Mouse (Mus musculus): ENCODE measurements around the gene Mpi. TPM values are rescaled to one million over a fixed set of nuclear protein-coding genes. Genes with fewer than 3 reads are reported as not detected.

Gene Mpi
- total and polyA plus RNA-seq, 3 experiments: 28.2 to 37.3 (median 28.6) TPM

DNA sequence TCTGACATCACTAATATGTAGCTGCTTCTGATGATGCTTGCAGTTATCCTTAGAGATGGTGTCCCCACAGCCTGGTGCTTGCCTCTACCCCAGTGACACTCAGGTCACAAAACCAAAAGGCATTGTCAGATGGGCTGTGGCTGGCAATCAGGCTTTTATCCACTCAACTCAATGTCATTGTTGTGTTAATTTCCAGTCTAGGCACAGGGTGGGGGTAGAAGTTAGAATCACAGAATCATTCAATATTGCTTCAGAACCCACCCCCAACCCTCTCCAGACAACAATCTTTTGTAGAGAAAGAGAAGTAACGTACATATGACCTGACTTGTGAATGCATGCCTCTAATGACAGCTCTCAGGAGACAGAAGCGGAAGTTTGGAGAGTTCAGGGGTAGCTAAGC lies 42.0 kb downstream of the Mpi start:
- dilution Hi-C loops (cut with MboI; ENCODE audit: extremely low pct_ligation_motif_present, extremely low pct_unique_long_range_greater_than_20kb, low sequenced_read_pairs): no loop called here
- H3K9me3 ChIP-seq (replicated peaks; ENCODE audit: low read length): no peaks in the 10 kb centered on the region

DNA sequence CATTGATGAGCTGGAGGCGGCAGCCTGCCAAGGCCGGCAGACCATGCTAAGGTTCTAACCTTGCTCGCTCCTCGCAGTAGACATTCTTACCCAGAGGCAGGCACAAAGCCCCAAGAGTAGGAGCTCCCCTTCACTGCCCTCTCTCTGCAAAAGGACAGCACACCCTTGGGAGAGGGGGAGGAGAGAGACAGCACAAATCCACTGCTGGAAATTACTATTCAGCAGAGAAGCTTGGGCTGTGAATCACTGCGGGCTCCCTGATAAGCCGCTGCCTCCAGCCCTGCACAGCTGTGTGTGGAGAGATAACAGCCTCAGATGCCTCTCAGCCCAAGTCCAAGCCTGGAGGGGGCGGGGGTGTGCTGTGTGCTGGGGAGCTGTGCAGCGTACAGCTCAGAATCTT lies 46.9 kb downstream of the Mpi start:
- dilution Hi-C loops (cut with MboI; ENCODE audit: extremely low pct_ligation_motif_present, extremely low pct_unique_long_range_greater_than_20kb, low sequenced_read_pairs) (no loop called here), in situ Hi-C loops (cut with MboI; ENCODE audit: low pct_ligation_motif_present, low pct_unique_long_range_greater_than_20kb, low sequenced_read_pairs) (loop anchor here (10.0 kb wide), 1 partner anchor 61 kb away; the partner anchor contains the start of gene Ppcdc)
- H3K36me3 ChIP-seq (replicated peaks in 1 of 2; ENCODE audit: control insufficient read depth in 1 of 2, insufficient read depth in 1 of 2, low read length in 1 of 2): peaks cover 0 to 12% of the 10 kb centered on the region in 2 experiments
- no peak overlapping the region for H3K4me2 ChIP-seq (ENCODE audit: insufficient read depth, low read depth, poor library complexity, severe bottlenecking)
- H3K9ac ChIP-seq (ENCODE audit: insufficient read depth, low read depth): no peak overlapping the region
- no peaks in the 10 kb centered on the region for H3K79me2 ChIP-seq (replicated peaks; ENCODE audit: control insufficient read depth, extremely low read depth, insufficient read depth, poor library complexity, severe bottlenecking)
- H3K4me3 ChIP-seq (replicated peaks in 1 of 3; ENCODE audit: low read depth in 2 of 3, low read length in 2 of 3, poor library complexity in 1 of 3): no peak overlapping the region
- no peak overlapping the region for H3K27ac ChIP-seq (ENCODE audit: insufficient read depth, low read depth)
- no peaks in the 10 kb centered on the region for H3K27me3 ChIP-seq (replicated peaks)
- peaks cover 0 to 3% of the 10 kb centered on the region in 2 experiments; a peak in 1 of 4 replicates for H3K4me1 ChIP-seq (ENCODE audit: control insufficient read depth in 1 of 2, insufficient read depth in 2 of 2)
- no peak for TF ChIP-seq MAFK (IDR thresholded peaks at IDR 0.05; ENCODE audit: insufficient replicate concordance, low read length)
- peaks cover 4% of the 10 kb centered on the region for H3K9me3 ChIP-seq (replicated peaks; ENCODE audit: low read length)
- DNase-seq (ENCODE audit: extremely low read depth): no peak

More for the DNA sequence above, 42.0 kb downstream of the Mpi start:
- in situ Hi-C loops (cut with MboI; ENCODE audit: low pct_ligation_motif_present, low pct_unique_long_range_greater_than_20kb, low sequenced_read_pairs): no loop called here
- no peak for DNase-seq (ENCODE audit: extremely low read depth)
- Histone ChIP-seq H3K4me2 (ENCODE audit: insufficient read depth, low read depth, poor library complexity, severe bottlenecking) (no peak overlapping the region), H3K27ac (ENCODE audit: insufficient read depth, low read depth) (no peak overlapping the region), H3K4me1 (ENCODE audit: control insufficient read depth in 1 of 2, insufficient read depth in 2 of 2) (no peaks in the 10 kb centered on the region), H3K79me2 (replicated peaks; ENCODE audit: control insufficient read depth, extremely low read depth, insufficient read depth, poor library complexity, severe bottlenecking) (no peaks in the 10 kb centered on the region), H3K9ac (ENCODE audit: insufficient read depth, low read depth) (no peak overlapping the region), H3K27me3 (replicated peaks) (no peaks in the 10 kb centered on the region), H3K4me3 (replicated peaks in 1 of 3; ENCODE audit: low read depth in 2 of 3, low read length in 2 of 3, poor library complexity in 1 of 3) (no peak overlapping the region), H3K36me3 (replicated peaks in 1 of 2; ENCODE audit: control insufficient read depth in 1 of 2, insufficient read depth in 1 of 2, low read length in 1 of 2) (peaks cover 0 to 5% of the 10 kb centered on the region in 2 experiments)
- no peak for TF ChIP-seq ETS1 (conservative IDR thresholded peaks at IDR 0.05; ENCODE audit: low read depth, low read length)
- no peak for TF ChIP-seq MAX (IDR thresholded peaks at IDR 0.05; ENCODE audit: low read length)
- no peak for TF ChIP-seq MXI1 (IDR thresholded peaks at IDR 0.05; ENCODE audit: low read depth, low read length)
- TF ChIP-seq CTCF (conservative IDR thresholded peaks at IDR 0.05 in 1 of 2, IDR thresholded peaks at IDR 0.05 in 1 of 2; ENCODE audit: low read depth in 2 of 2, low read length in 2 of 2): no peak
- no peak for TF ChIP-seq POLR2AphosphoS2 (IDR thresholded peaks at IDR 0.05; ENCODE audit: low read depth, low read length)
- TF ChIP-seq ZKSCAN1 (IDR thresholded peaks at IDR 0.05; ENCODE audit: borderline replicate concordance, low read depth, low read length): no peak
- no peak for TF ChIP-seq RCOR1 (conservative IDR thresholded peaks at IDR 0.05; ENCODE audit: low read depth, low read length)
- no peak for TF ChIP-seq NELFE (IDR thresholded peaks at IDR 0.05; ENCODE audit: low read depth, low read length)
- no peak for TF ChIP-seq MYC (IDR thresholded peaks at IDR 0.05; ENCODE audit: low read depth, low read length)
- TF ChIP-seq EP300 (IDR thresholded peaks at IDR 0.05; ENCODE audit: low read length): no peak
- TF ChIP-seq CHD2 (IDR thresholded peaks at IDR 0.05; ENCODE audit: low read length): no peak
- no peak for TF ChIP-seq IRF4 (IDR thresholded peaks at IDR 0.05; ENCODE audit: low read depth, low read length)
- TF ChIP-seq USF2 (conservative IDR thresholded peaks at IDR 0.05; ENCODE audit: low read depth, low read length): no peak

DNA sequence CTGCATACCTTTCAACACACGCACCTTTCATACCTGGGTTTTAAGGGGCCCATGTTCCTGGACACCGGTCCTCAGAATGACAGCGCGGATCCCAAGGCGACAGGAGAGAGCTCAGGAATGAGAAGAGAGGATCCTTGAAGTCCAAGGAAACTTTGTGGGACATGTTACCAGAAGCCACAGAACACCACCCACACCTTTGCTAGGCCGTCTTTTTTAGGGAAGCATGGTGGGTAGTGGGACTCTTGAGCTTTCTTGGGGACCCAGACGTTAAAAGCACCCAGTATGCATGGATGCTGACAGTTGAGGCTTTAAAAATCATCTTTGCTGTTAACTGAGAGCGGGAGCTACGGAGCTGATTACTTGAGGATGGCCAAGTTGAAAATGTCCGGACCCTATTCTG lies 47.7 kb downstream of the Mpi start:
- H3K27ac ChIP-seq (ENCODE audit: insufficient read depth, low read depth): no peak overlapping the region
- no peak overlapping the region for H3K9ac ChIP-seq (ENCODE audit: insufficient read depth, low read depth)
- dilution Hi-C loops (cut with MboI; ENCODE audit: extremely low pct_ligation_motif_present, extremely low pct_unique_long_range_greater_than_20kb, low sequenced_read_pairs): no loop called here
- H3K9me3 ChIP-seq (replicated peaks; ENCODE audit: low read length): peaks cover 4% of the 10 kb centered on the region
- DNase-seq (ENCODE audit: extremely low read depth): no peak
- H3K79me2 ChIP-seq (replicated peaks; ENCODE audit: control insufficient read depth, extremely low read depth, insufficient read depth, poor library complexity, severe bottlenecking): no peaks in the 10 kb centered on the region
- peaks cover 0 to 9% of the 10 kb centered on the region in 2 experiments for H3K36me3 ChIP-seq (replicated peaks in 1 of 2; ENCODE audit: control insufficient read depth in 1 of 2, insufficient read depth in 1 of 2, low read length in 1 of 2)
- in situ Hi-C loops (cut with MboI; ENCODE audit: low pct_ligation_motif_present, low pct_unique_long_range_greater_than_20kb, low sequenced_read_pairs): loop anchor here (10.0 kb wide), 1 partner anchor 60 kb away; the partner anchor contains the start of gene Ppcdc
- H3K4me3 ChIP-seq (replicated peaks in 1 of 3; ENCODE audit: low read depth in 2 of 3, low read length in 2 of 3, poor library complexity in 1 of 3): no peak overlapping the region
- no peak overlapping the region for H3K4me2 ChIP-seq (ENCODE audit: insufficient read depth, low read depth, poor library complexity, severe bottlenecking)
- peaks cover 0 to 3% of the 10 kb centered on the region in 2 experiments; a peak in 1 of 4 replicates for H3K4me1 ChIP-seq (ENCODE audit: control insufficient read depth in 1 of 2, insufficient read depth in 2 of 2)
- no peaks in the 10 kb centered on the region for H3K27me3 ChIP-seq (replicated peaks)
- TF ChIP-seq UBTF (IDR thresholded peaks at IDR 0.05; ENCODE audit: low read depth, low read length): no peak
- TF ChIP-seq CHD1 (IDR thresholded peaks at IDR 0.05; ENCODE audit: low read depth, low read length): no peak
- TF ChIP-seq EP300 (IDR thresholded peaks at IDR 0.05; ENCODE audit: low read length): no peak
- TF ChIP-seq ETS1 (conservative IDR thresholded peaks at IDR 0.05; ENCODE audit: low read depth, low read length): no peak
- TF ChIP-seq SMC3 (IDR thresholded peaks at IDR 0.05; ENCODE audit: low read depth, low read length): no peak
- TF ChIP-seq NRF1 (IDR thresholded peaks at IDR 0.05; ENCODE audit: low read depth, low read length): no peak
